Mouse (Mus musculus) intestine, postnatal 0 days (tissue): Measurements from ENCODE around the gene Siglec1. TPM values are rescaled to one million over a fixed set of nuclear protein-coding genes. Genes with fewer than 3 reads are reported as not detected.

Experiments used
- ATAC-seq: fragments of 200-750 bp; cut with Nextera tagmentation; 2 replicates; pipeline ENCODE4 v1.8.0; 2017; ENCODE audit warnings: mild to moderate bottlenecking, moderate TSS enrichment, moderate library complexity
- H3K27ac ChIP-seq: fragments of 300-500 bp; sonication (generic); 2 replicates; pipeline ENCODE4 v1.5.1; 2014; ENCODE audit warnings: mild to moderate bottlenecking, low read depth, low read length, moderate library complexity
- H3K27me3 ChIP-seq: fragments of 300-500 bp; sonication (generic); replicated peaks from 2 replicates; pipeline ENCODE4 v1.6.1; 2014; ENCODE audit warnings: low read length, mixed read lengths; ENCODE audit not compliant: control insufficient read depth, insufficient read depth
- H3K36me3 ChIP-seq: fragments of 300-500 bp; sonication (generic); 2 replicates; pipeline ENCODE4 v1.6.1; 2014; ENCODE audit warnings: mild to moderate bottlenecking, moderate library complexity; ENCODE audit not compliant: control insufficient read depth, insufficient read depth
- H3K4me1 ChIP-seq: fragments of 300-500 bp; sonication (generic); replicated peaks from 2 replicates; pipeline ENCODE4 v1.6.1; 2014; ENCODE audit warnings: antibody characterized with exemption, low read length, mixed read lengths; ENCODE audit not compliant: control insufficient read depth, insufficient read depth
- H3K4me2 ChIP-seq: fragments of 300-500 bp; sonication (generic); replicated peaks from 2 replicates; pipeline ENCODE4 v1.6.1; 2014; ENCODE audit warnings: low read depth, mild to moderate bottlenecking, moderate library complexity
- H3K4me3 ChIP-seq: fragments of 300-500 bp; sonication (generic); 2 replicates; pipeline ENCODE4 v1.5.1; 2014; ENCODE audit warnings: low read depth, low read length
- H3K9ac ChIP-seq: fragments of 300-500 bp; sonication (generic); 2 replicates; pipeline ENCODE4 v1.6.1; 2014; ENCODE audit warnings: mild to moderate bottlenecking, low read depth, low read length
- H3K9me3 ChIP-seq: fragments of 300-500 bp; sonication (generic); 2 replicates; pipeline ENCODE4 v1.6.1; 2016; ENCODE audit warnings: mixed run types; ENCODE audit not compliant: control insufficient read depth
- CTCF ChIP-seq: sonication (generic); IDR thresholded peaks from 2 replicates; pipeline ENCODE4 v1.5.1; 2016; ENCODE audit warnings: low read depth, mild to moderate bottlenecking, control low read depth, antibody characterized with exemption, moderate library complexity
- WGBS: fragments of 180-500 bp; shearing (Covaris S2); extraction: QIAGEN DNeasy Blood & Tissue Kit; methylation state at CpG from one replicate; pipeline ENCODE4 v1.1.7; 2014; 5-methylcytosine and 5-hydroxymethylcytosine counted together
- polyA plus RNA-seq: library from polyadenylated mRNA; unstranded; fragments of >200 nt; fragmentation: Nextera tagmentation; extraction: Ambion mirVana; gene quantifications from 2 replicates; pipeline ENCODE4 v1.2.1, GENCODE M21; 2015

Siglec1 gene
- polyA plus RNA-seq, 1 experiment from 2014 or later, result 0.20 TPM

DNA sequence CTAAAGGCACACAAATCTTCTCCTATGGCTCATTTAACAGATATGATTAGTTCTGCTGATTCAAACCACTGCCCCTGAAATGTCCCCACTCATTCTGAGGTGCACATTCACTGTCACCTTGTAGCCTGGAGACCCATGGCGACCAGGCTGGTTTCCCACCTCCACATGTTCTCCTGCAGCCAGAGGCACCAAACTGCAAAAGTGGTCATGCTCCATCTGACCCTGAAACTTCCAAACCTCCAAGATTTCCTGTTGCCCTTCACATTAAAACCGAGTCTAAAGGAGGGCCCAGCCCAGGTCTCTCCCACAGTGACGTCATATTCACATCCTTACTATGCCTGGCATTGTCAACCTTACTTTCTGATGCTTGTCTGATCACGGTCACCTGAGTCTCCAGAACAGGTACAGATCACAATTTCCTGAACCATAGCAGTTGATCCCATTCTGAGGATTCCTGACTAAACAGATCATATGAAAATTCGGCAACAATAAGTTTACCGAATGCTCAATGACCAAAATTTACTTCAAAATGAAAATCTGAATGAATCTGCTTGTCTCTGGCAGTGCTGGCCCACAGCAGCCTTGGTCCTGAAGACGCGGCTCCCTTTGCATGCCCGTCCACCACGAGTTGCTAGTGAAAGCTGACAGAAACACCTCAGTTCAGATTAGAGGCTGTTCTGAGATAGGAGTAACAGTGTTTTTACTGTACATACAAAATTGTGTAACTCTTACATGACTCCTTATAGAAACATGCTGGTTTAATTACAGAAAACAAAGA, 45.7 kb upstream of the Siglec1 start:
- TF ChIP-seq CTCF, result no peak
- H3K4me3 ChIP-seq, result no peak overlapping the region
- no peak overlapping the region for H3K27ac ChIP-seq
- no peak for ATAC-seq
- no peaks in the 10 kb centered on the region for H3K36me3 ChIP-seq
- H3K9me3 ChIP-seq, result no peaks in the 10 kb centered on the region
- H3K27me3 ChIP-seq, result no peaks in the 10 kb centered on the region
- peaks cover 6% of the 10 kb centered on the region; the same call in 1 of the 2 replicates for H3K4me1 ChIP-seq
- H3K4me2 ChIP-seq, result no peak overlapping the region
- 81% methylated on average over 10 of the region's 10 CpGs for WGBS
- no peak overlapping the region for H3K9ac ChIP-seq

DNA sequence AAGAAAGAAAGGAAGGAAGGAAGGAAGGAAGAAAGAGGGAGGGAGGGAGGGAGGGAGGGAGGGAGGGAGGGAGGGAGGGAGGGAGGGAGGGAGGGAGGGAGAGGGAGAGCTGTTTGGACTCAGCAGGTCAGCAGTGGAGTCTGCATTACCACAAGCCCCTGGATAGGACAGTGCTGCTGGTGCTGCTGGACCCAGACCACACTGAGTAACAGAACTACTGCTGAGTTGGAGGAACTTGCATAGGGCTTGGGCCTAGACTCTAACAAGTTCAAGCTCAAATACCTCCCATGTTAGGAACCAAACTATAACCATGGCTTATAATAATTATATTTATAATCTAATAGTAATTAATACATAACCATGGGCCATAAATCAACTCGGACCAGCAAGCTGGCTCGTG, 44.3 kb upstream of the Siglec1 start:
- ATAC-seq, result no peak
- peaks cover 7% of the 10 kb centered on the region; the same call in 1 of the 2 replicates for H3K4me1 ChIP-seq
- no peaks in the 10 kb centered on the region for H3K9me3 ChIP-seq
- 69% methylated on average over 2 of the region's 2 CpGs for WGBS
- no peak for TF ChIP-seq CTCF
- H3K4me3 ChIP-seq, result no peak overlapping the region
- H3K36me3 ChIP-seq, result no peaks in the 10 kb centered on the region
- no peak overlapping the region for H3K9ac ChIP-seq
- no peaks in the 10 kb centered on the region for H3K27me3 ChIP-seq
- H3K4me2 ChIP-seq, result no peak overlapping the region
- no peak overlapping the region for H3K27ac ChIP-seq

DNA sequence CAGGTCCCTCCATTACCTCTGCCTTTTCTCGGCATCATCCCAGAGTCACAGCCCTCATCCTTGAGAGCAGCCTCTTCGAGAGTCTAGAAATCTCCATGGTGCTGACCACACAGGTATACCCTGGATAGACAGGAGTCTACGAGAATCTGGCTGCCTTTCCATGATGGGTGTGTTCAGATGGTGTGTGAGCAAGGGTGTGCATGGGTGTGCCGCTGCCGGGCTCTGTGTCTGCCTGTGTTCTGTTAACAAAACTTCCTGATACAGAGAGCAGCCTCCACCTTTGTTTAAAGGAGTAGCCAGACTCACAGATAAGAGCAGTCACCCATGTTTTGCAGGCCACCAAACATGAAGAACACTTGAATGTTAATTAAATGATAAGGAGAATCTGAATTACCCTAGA, 43.3 kb upstream of the Siglec1 start:
- Histone ChIP-seq H3K36me3 (no peaks in the 10 kb centered on the region), H3K27me3 (no peaks in the 10 kb centered on the region), H3K4me3 (no peak overlapping the region), H3K4me2 (no peak overlapping the region; the same call in 1 of the 2 replicates), H3K4me1 (peaks cover 7% of the 10 kb centered on the region; the same call in 1 of the 2 replicates), H3K27ac (no peak overlapping the region), H3K9me3 (no peaks in the 10 kb centered on the region), H3K9ac (no peak overlapping the region)
- TF ChIP-seq CTCF, result no peak
- ATAC-seq, result no peak
- 34% methylated on average over 5 of the region's 5 CpGs for WGBS

DNA sequence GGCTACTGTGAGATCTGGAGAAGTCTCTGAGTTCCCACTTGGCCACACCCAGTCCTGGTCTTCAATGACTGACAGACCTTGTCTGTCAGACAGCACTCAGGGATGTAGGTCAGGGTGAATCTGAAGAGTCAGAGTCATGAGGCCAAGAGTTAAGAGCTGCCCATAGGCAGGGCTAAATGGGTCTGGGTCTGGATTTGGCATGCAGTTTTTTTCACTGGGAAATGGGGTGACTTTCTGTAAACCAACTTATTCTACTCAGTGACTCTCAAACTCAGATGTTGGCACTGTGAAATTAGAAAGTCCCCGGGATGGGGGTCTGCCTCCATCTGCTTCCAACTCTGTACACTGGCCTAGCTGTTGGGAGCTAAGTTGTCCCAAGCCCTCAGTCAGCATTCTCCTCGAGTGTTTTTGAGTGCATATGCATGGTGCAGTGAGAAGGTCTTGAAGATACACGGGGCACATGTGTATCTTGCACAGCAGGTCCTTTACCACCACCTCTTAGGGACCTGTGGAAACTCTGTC, 42.1 kb upstream of the Siglec1 start:
- 72% methylated on average over 3 of the region's 3 CpGs for WGBS
- H3K27me3 ChIP-seq, result no peaks in the 10 kb centered on the region
- no peaks in the 10 kb centered on the region for H3K36me3 ChIP-seq
- H3K4me3 ChIP-seq, result no peak overlapping the region
- 0 out of 2 replicates have a peak overlapping the region, but pooled peaks have one; percentile 14 for H3K4me2 ChIP-seq
- H3K27ac ChIP-seq, result no peak overlapping the region
- TF ChIP-seq CTCF, result no peak
- peaks cover 7% of the 10 kb centered on the region; the same call in 1 of the 2 replicates for H3K4me1 ChIP-seq
- no peak overlapping the region for H3K9ac ChIP-seq
- ATAC-seq, result no peak
- H3K9me3 ChIP-seq, result no peaks in the 10 kb centered on the region

DNA sequence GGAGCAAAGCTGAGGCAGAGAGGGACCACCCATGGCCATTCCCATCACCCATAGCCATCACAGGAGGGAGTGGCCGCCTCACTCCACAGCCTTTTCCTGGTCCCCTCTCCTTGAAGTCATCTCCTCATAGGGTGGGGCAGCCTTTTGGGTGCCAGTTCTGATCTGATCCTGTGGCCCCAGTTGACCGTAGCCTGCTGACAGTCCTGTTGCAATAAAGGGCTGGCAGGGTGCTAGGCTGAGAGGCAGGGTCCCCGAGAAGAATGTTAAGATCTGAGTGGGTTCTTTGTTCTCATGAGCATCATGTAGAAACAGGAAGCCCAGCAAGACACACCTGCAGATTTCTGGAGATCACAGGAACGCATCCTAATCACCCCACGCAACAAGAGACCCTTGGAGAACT, 41.6 kb upstream of the Siglec1 start:
- no peak for ATAC-seq
- Histone ChIP-seq H3K9ac (no peak overlapping the region), H3K27ac (no peak overlapping the region)

DNA sequence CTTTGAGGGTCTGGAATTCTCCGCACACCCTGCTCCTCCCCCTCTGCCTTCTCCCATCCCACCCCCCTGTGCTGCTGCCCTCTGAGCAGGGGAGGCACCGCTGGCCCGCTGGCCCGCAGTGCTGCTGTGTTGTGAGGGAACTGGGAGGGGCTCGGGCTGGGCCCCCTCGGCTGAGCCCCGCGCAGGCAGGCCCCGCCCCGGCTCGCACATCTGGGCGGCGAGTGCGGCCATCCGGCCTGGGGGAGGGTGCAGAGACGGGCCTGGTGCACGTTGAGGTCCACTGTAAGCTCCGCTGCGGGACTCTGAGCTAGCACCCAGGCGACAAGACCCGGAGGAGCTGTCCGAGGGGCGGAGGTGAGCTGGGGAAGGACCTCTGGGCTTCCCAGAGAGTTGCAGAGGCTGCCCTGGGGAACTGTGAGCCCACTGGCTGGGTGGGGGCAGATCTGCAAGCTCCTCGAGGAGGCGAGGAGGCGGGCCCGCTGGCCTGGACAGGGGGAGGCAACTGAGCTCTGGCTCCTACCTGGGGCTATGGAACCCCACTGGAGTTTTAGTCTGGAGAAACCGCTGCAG, 40.7 kb upstream of the Siglec1 start, which contains the start of gene Hspa12b:
TSS of gene Hspa12b (plus strand) at position 120 of the 570 bp plus-strand sequence.
- no peak for TF ChIP-seq CTCF
- H3K9ac ChIP-seq, result peak within 1 kb of the TSS; percentile 48
- peak within 1 kb of the TSS; percentile 46; the same call in 1 of the 2 replicates for H3K27ac ChIP-seq
- H3K27me3 ChIP-seq, result no peaks in the 10 kb centered on the region
- H3K36me3 ChIP-seq, result no peaks in the 10 kb centered on the region
- peak within 1 kb of the TSS; percentile 74 for H3K4me2 ChIP-seq
- WGBS, result 4% methylated on average over 25 of the region's 28 CpGs
- H3K9me3 ChIP-seq, result no peaks in the 10 kb centered on the region
- H3K4me3 ChIP-seq, result peak within 1 kb of the TSS; percentile 45
- H3K4me1 ChIP-seq, result peaks cover 7% of the 10 kb centered on the region; the same call in 1 of the 2 replicates
- ATAC-seq, result peak; percentile 57

More for the DNA sequence above, 41.6 kb upstream of the Siglec1 start:
- no peak for TF ChIP-seq CTCF
- Histone ChIP-seq H3K36me3 (no peaks in the 10 kb centered on the region), H3K4me1 (peaks cover 7% of the 10 kb centered on the region; the same call in 1 of the 2 replicates), H3K9me3 (no peaks in the 10 kb centered on the region), H3K27me3 (no peaks in the 10 kb centered on the region), H3K4me2 (peak overlapping the region; percentile 74; the same call in 1 of the 2 replicates), H3K4me3 (peak overlapping the region; percentile 45)
- WGBS, result 76% methylated on average over 5 of the region's 5 CpGs
